Mouse (Mus musculus) spleen, adult 12 weeks (tissue): ENCODE results near the gene Ddx11.

Experiments
- DNase-seq: peaks from one replicate; pipeline ENCODE4 v3.0.0; 2022; ENCODE audit warnings: low spot score

Gene Ddx11

GRCm38 (mm10) chr17:66123066-66123815 is at the start of gene Ddx11:
Gene Ddx11 (plus strand): TSS chr17:66123520.
- peak; percentile 95 for DNase-seq

DNA sequence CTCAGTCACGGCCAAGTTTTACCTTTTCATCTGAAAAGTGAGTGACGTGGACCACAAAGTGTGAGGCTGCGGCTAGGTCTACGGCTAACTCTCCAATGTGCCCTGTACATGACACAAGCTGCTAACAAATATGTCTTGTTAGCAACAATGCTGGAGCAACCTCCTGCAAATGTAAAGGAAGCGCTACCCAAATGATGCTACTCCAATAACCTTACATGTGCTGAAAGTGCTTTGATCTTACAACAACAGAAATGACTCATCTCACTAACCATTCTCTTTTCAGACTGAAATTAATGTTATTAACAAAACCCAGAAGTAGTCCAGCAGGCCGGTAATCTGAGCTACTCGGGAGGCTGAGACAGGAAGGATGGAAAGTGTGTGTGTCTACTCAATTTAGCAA is 49.3 kb upstream of the Ddx11 start:
- DNase-seq: no peak

DNA sequence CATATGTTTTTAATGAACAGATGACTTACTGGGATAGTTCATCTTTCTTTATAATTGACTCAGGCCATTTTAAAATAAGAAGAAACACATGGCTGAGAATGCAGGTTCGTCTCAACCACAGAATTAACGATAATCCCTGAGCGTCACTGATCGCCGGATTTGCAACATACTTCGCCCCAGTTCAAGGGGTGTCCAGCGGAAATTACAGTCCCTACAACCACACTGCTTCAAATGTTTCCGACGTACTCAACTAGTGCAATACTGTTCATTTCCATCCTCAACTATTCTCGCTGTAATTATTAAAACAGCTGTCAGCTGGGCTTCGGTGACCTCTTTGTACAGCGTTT is 47.5 kb upstream of the Ddx11 start:
- no peak for DNase-seq

DNA sequence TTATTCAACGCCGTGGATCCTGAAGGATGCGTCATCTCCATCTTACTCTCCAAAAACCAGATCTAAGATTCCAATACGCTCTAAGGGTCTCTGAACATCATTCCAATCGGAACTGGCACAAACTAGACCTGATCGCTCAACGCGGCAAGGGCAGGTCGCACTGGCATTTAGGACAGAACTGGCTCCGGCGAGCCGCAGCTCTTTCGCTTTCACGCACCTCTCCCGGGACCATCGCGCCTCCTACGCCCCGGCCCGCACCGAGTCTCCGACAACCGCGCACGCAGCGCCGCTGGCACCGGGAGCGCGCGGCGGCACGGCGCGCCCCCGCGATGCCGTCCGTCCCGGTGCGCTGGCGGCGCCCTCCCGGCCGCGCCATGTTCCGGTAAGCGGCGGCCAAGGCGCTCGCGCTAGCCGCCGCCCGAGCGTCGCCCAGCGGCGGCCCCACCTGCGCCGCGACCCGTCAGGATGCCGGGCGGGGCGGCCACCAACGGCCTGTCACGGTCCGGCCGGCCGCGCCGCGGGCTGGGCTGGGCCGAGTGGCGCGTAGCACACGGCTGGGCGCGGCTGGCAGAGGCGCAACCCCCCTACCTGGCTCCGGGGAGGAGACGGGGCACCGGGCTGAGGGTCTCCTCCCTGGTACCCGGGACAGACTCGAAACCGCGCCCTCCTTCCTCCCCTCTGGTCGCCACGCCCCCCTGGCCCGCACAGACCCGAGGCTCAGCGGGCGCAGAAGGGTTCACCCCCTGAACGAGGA is 47.0 kb upstream of the Ddx11 start:
- no peak for DNase-seq

DNA sequence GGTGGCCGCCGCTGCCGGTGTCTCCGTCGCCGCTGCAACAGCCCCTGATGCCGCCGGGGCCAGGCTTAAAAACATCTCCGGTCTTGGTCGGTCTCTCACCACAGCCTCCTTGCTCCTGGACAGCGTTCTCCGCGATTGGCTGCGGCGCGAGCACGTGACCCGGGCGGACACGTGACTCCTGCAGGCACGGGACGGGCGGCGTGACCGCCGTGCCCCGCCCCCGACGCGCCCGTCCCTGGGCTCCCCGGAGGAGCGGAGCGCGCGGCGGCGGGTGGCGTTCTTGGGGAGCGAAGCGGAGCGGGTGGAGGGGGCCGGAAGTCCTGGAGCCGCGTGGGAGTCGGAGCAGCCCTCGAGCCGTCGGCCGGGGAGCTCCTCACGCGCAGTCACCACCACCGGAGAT is 46.4 kb upstream of the Ddx11 start, which contains the start of gene Ankrd12:
Gene Ankrd12 (minus strand): TSS at position 156 of the 400 bp plus-strand sequence.
- peak; percentile 95 for DNase-seq

DNA sequence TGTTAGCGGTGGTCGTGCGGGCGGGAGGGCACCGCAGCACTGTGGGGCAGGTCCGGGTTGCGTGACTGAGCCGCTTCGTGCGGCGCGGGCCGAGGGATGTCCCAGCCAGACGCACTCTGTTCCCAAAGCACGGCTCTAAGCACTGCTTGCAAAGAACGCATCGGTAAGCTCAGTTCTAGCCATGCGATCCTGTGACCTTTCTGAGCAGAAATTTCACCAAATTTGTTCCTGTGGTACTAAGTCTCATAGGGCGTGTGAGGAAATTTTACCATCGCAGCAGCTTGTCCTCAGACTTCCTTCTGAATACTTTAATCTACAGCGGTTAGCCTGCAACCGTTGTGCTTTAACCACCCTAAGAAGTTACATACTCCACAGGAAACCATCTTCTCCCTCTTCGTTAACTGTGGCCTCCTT is 45.9 kb upstream of the Ddx11 start:
- no peak for DNase-seq

- no peak for DNase-seq
Measured at GRCm38 (mm10) chr17:66084486-66084885, 38.8 kb upstream of the Ddx11 start.

DNA sequence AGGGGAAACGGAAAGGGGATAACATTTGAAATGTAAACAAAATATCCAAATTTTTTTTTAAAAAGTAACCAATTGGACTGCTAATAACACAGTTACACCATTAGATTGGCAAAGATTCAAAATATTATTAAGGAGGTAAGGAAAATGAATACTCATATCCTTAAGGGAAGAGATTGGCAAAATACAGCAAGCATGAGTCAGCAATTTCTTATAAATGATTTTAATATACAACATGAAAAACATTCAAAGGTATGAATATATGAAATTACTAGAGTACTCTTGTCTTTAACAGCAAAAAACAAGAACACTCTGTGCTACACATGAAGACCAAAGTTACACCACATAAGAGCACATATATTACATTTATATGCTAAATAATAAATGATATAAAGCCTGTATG is 38.3 kb upstream of the Ddx11 start:
- no peak for DNase-seq

GRCm38 (mm10) chr17:66090251-66090650 is 33.1 kb upstream of the Ddx11 start:
- DNase-seq: no peak

DNA sequence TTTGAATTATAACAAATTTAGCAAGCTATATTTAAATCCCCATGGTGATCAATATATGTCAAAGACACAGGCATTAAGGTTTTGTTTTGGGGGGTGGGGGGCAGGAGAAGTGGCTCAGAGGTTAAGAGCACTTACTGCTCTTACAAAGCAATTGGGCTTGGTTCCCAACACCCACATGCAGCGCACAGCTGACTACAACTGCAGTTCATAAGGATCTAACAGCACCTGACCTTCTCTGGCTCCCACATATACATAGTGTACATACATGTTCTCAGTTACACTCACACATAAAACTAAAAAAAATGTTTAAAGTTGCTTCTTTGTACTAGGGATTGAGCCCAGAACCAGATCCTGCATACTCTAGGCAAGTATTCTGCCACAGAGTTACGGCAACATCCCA is 31.9 kb upstream of the Ddx11 start:
- no peak for DNase-seq

DNA sequence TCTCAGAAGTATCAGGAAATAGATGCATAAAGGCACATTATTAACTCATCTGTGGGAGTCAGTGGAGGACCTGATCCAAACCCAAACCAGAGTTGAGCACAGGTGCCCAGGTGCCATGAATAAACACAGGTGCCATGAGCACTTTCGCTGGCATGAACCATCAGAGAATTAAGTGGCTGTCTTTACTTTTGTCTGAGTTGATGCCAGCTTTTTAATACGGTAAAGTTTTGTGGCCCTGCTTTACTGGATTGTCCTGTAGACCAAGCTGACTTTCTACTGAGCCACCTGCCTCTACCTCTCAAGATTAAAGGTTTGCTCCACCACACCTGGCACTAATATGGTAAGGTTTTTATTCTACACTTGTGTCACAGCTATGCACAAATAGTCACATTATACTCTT is 31.3 kb upstream of the Ddx11 start:
- DNase-seq: no peak

GRCm38 (mm10) chr17:66092664-66093063 is 30.7 kb upstream of the Ddx11 start:
- DNase-seq: no peak

DNA sequence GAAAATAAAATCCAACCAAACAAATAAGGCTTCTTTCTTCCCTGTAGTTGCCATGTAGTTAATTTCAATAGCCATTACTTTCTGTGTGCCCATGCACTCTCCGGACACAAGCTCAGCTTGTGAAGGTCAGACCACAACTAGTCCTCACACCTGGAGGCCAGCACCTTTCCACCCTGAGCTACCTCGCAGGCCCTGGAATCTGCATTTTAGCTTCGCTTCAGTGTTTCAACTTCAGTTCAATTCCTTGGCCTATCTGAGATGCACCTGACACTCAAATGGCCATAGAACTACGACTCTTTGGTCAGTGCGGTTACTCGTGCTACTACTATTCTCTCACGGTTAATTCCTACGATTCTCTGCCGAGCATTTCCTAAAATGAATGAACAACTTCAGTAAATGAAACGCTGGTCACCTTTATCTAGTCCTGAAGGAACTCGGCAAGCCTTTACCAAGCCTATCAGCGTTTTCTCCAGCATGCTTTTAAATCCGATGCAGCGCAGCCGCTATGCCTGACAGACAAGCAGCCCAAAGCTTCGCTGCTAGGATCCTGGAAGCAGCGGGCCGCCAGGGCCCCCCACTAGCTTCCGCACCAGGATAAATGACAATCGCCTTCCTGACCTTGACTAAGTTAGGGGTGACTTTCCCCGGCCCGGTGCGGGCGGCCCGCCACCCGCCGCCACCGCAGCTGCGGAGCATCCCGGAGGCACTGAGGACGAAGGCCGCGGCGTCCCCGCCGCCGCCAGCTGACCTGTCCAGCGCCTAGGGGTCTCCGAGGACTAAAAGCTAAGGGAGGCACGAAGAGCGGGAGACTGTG is 22.5 kb upstream of the Ddx11 start:
- no peak for DNase-seq

DNA sequence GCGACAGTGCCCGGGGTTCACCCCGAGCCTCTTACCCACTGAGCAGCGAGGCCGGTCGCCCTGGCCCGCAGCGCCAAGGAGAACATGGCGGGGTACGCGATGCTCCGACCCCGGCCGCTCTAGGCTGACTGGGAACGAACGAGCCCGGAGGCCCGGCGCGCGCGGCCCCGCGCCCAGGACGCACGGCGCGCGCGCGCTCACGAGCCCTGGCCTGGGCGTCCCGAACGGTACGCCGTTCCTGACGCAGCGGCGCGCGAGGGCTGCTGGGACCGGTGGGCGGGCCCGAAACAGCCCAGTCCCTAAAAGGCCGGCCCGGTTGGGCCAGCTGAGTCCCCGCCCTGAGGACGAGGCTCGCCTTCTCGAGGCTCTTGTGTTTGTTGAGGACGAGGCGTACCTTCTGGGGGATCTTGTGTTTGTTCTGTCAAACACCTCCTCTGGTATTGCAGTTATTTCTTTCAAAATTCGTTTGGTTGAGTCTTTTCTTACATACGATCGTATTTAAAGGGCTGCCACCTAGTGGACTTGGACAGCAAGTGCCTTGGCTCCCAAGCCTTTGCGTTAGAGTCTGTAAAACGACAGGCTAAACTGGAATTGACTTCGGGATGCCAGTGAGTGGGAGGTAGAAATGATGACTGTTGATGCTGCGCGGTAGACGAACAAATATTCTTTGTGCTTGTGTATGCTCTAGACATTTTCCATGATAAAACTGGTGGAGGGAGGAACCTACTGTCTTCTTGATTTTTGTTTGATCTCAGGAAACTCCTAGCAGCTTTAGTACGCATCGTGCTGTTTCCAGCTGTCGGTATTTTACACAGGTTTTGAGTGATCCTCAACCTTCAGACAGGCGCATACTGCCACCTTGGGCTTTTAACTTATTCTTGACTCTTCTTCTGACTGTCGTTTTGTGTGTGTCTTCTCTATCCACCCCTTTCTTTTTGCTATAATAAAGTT is 21.7 kb upstream of the Ddx11 start, which contains the start of gene Ndufv2:
Gene Ndufv2 (minus strand): TSS at position 180 of the 951 bp plus-strand sequence.
- DNase-seq: peak; percentile 93

- DNase-seq: no peak
Measured at GRCm38 (mm10) chr17:66104076-66104475, 19.2 kb upstream of the Ddx11 start.

DNA sequence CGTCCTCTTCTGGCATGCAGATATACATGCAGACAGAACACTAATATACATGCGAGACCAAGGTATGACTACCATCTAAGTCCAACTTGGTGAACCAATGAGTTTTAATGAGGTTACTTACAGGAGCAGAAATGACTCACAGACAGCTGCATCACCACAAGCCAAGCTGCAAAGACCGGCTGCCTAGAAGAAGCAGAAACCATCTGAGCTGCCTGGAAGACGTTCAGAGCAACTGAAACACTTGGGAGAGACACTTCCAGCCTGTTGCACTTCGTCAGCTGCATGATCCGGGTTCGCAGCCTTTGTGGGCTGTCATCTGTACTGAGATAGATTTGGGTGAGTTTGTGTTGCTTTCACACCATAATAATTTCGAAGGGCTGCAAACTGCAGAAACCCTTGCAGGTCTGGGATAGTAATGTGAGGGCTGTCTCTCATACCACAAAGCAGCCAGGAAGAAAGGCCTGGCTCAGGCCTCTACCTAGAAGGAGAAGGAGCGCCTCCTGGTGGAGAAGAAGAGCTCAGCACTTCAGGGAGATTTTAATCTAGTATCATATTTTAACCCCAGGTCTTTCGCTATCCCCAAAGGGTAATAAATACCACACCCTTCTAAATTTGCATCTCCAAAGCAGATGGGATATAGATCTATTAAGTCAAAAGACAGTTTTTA is 16.6 kb upstream of the Ddx11 start:
- DNase-seq: no peak

- no peak for DNase-seq
Measured at GRCm38 (mm10) chr17:66107466-66107865, 15.9 kb upstream of the Ddx11 start.

DNA sequence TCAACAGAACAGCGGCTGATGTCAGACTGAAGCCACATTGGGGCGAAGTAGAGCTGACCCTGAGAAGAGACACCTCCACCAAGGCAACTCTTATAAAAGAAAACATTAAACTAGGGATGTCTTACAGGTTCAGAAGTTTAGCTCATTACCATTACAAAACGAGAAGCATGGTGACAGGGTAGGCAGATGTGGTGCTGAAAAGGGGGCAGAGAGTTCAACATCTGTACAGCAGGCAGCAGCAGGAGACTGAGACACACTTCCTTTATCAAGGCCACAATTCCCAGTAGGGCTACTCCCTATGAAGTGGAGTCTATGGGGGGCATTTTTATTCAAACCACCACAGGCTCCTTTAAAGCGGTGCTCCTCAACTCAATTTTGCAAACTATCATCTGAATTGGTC is 15.1 kb upstream of the Ddx11 start:
- DNase-seq: no peak

GRCm38 (mm10) chr17:66110746-66111145 is 12.6 kb upstream of the Ddx11 start:
- no peak for DNase-seq

DNA sequence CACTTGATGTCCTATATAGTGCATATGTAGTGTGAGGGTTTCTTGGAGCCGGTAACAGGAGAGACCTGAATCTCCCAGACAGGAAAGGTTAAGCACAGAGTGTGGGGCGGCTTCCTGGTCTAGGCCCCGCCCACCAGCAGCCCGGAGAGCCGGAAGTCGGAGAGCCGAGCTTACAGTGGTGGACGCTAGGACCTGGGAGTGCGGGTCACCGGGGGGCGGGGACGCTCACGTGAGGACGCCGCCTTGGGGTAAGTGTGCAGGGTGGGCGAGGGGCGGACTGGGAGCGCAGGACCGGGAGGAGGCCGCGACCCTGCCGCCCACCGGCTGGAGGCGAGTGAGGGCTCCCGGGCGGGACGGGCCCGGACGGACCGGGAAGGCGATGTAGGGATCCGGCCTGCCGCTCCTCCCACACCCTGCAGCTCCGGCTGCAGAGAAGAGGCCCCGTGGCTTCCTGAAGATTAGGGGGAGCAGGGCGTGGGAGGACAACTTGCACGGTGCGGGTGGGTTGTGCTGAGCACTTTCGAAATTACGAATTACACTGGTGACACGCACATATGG is 11.8 kb upstream of the Ddx11 start, which contains the start of gene Washc1:
Gene Washc1 (plus strand): TSS at position 144 of the 558 bp plus-strand sequence.
- DNase-seq: peak; percentile 85
